Mouse (Mus musculus): Measurements from ENCODE around the gene Syf2. TPM values are rescaled to one million over a fixed set of nuclear protein-coding genes. Genes with fewer than 3 reads are reported as not detected.

The Syf2 gene
- polyA plus RNA-seq (2017; shearing (Covaris generic)), result 342 TPM

GRCm38 (mm10) chr4:134930684-134931481 is at the start of gene Syf2:
Syf2 (plus strand) TSS chr4:134930898.

GRCm38 (mm10) chr4:134914864-134915209 is 15.9 kb upstream of the Syf2 start, which contains the start of gene Tmem50a:
Tmem50a (minus strand) TSS chr4:134915024.

DNA sequence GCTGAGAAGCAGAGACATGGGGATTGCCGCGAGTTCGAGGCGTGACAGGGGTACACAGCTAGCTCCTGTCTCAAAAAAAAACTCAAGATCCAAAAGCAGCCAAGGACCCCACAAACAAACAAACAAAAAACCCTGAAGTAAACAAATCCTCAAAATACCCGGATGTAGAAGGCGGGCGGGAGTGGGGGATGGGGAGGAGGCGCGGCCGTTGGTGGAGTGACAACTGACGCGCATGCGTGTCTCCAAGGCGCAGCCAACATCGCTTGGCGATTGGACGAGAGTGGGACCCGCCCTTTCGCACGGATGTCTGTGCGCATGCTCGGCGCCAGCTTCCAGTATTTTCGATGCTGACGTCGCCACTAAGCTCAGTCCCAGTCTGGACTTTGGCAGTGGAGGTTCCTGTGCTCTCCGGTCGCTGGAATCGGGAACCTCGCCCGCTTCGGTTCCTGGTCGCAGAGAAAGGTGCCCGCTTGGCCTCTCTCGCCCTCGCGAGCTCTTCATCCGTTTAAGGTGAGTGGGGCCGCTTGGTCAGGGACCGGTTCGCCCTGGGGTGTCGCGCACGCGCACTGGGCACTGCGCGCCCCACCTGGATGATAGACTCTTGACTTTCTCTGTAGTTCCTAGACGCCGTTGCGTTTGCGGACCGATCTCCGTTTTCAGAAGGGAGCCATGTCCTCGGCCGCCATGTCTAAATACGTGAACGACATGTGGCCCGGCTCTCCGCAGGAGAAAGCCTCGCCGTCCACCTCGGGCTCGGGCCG is 7.3 kb upstream of the Syf2 start, which contains the start of gene Rsrp1:
TSS of gene Rsrp1 (plus strand) at position 335 of the 761 bp plus-strand sequence.

Other genes starting within 250 kb of the Syf2 start
- gene Man1c1, start 226.6 kb upstream of the Syf2 start, polyA plus RNA-seq (2017; shearing (Covaris generic)), result 6.2 TPM
- gene Ldlrap1, start 162.9 kb upstream of the Syf2 start, polyA plus RNA-seq (2017; shearing (Covaris generic)), result 79.9 TPM
- gene Maco1, start 77.6 kb upstream of the Syf2 start, polyA plus RNA-seq (2017; shearing (Covaris generic)), result 33.7 TPM
- not detected for gene Rhd, start 66.4 kb upstream of the Syf2 start, polyA plus RNA-seq (2017; shearing (Covaris generic))
- 307 TPM for gene Tmem50a, start 15.9 kb upstream of the Syf2 start, polyA plus RNA-seq (2017; shearing (Covaris generic))
- gene Rsrp1, start 7.3 kb upstream of the Syf2 start, polyA plus RNA-seq (2017; shearing (Covaris generic)), result 883 TPM
- gene Runx3, start 189.8 kb downstream of the Syf2 start, polyA plus RNA-seq (2017; shearing (Covaris generic)), result 55.3 TPM